Mouse (Mus musculus) cerebral cortex, adult 2 months (tissue): ENCODE data around the gene Fth1.

ENCODE experiments used
- WGBS: fragments of 180-500 bp; shearing (Covaris S2); methylation state at CpG from one replicate; pipeline ENCODE4 v1.1.7; 2018; 5-methylcytosine and 5-hydroxymethylcytosine counted together

Fth1 gene

GRCm38 (mm10) chr19:10022414-10023303, 42.3 kb downstream of the Fth1 start:
- WGBS = 75% methylated on average over 5 of the region's 5 CpGs

- WGBS = 64% methylated on average over 9 of the region's 9 CpGs
Observed at GRCm38 (mm10) chr19:10023304-10023758, 42.9 kb downstream of the Fth1 start.

DNA sequence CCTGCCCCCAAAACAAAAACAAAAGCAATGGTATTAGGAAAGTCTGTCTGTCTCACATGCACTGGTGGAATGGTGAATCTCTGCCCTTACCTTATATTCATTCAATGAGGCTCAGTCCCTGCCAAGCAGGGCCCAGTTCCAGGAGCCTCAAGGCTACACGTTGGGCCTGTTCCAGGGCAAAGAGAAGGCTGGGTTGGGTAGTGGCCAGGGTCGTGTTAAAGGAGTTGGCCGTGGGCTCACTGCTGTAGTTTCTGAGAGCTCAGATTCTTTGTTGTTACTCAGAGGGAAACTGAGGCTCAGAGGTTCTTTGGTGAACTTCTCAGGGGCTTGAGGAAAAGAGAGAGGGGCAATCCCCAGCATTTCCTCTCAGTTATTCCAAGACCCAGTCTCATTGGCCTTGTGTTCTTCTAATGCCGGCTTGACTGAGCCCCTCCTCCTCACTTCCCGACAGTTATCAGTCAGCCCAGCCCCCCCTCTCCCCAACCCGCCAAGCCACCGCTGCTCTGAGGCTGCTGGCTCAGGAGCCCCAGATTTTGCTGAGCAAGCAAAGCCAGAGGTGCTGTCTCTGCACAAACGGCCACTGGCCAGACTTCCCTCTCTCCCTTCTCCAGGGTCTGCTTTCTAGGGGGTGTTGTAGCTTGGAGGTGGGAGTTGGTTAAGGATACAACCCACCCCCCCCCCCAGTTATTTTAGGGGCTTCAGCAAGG, 44.9 kb downstream of the Fth1 start:
- 38% methylated on average over 8 of the region's 8 CpGs for WGBS

DNA sequence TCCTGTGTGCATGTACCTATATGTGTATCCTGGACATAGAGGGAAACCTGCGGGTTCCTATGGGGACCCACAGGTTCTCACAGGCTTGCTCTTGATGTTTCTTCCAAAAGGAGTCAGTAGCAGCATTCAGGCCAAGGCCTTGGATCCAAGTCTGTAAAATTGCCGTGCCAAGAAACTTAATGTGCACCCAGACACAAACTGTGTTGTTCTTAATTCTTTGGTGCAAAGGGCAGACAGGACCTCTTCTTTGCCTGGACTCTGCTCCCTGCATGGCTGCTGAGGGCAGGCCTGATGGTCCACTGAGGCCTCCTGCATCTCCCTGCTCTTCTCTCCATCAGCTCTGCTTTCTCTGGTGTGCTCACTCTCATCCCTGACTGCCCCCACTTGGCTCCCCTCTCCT, 49.3 kb downstream of the Fth1 start:
- 73% methylated on average over 2 of the region's 2 CpGs for WGBS

DNA sequence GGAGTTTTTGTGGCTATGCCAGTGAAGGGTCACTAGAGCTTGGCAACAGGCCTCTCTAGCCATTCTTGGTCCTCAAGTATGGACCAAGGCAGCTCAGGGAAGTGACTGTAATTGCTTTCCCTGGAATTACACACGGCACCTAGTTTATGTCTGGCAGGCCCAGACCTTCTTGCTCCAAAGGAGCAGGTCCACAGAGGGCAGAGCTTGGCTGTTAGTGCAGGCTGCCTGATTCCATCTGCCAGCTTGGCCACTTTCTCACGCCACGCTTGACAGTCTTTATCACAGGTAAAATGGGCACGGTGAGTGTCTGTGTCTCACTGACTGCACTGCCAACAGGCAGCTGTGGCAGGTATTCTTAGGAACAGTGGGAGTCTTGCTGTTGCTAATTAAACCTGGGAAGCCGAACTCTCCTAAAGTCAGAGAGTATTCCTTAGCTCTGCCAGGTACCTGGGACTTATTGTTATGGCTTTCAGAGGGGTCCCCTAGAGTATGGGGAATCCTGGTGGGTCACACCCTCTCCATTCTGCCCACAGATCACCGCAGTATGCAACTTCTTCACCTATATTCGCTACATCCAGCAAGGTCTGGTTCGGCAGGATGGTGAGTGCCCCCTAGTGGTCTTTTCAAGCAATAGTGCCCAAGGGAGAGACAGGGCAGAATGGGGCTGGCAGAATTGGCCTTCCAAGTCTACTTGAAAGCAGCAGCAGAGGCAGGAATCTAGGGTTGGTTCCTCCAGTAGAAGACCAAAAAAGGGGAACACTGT, 53.0 kb downstream of the Fth1 start:
- WGBS = 27% methylated on average over 8 of the region's 8 CpGs

DNA sequence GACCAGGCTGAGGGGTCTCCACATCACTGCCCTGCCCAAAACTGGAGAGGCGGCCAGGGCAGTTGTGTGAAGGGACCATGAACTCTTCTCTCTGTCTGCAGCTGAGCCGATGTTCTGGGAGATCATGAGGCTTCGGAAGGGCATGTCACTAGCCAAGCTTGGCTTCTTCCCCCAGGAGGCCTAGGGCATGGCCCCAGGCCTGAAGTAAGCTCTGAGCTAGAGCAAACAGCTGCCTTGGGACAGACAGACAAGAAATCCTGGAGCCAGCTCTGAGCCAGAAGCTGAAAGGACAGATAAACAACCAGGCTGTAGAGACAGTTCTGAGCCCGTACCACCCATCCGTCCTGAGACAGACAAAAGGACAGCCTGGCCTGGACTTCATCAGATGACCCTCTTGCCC, 54.0 kb downstream of the Fth1 start:
- 91% methylated on average over 5 of the region's 5 CpGs for WGBS
